Mouse (Mus musculus) liver, embryonic 14.5 days (tissue): ENCODE results near the gene Mical3. TPM values are rescaled to one million over a fixed set of nuclear protein-coding genes. Genes with fewer than 3 reads are reported as not detected.

Experiments
- ATAC-seq: fragments of 200-750 bp; cut with Nextera tagmentation; 2 replicates; pipeline ENCODE4 v1.8.0; 2017; ENCODE audit warnings: moderate number of reproducible peaks, mild to moderate bottlenecking, moderate library complexity; ENCODE audit not compliant: insufficient read depth
- DNase-seq, 3 experiments: peaks; one replicate each; pipeline ENCODE4 v3.0.0-alpha.2; 2012 to 2013; ENCODE audit warnings: low read depth in 3 of 3, low spot score in 3 of 3
- H3K27ac ChIP-seq: fragments of 300-500 bp; sonication (generic); 2 replicates; pipeline ENCODE4 v1.5.1; 2014; ENCODE audit warnings: moderate library complexity, mild to moderate bottlenecking, control low read depth, inconsistent platforms
- H3K27me3 ChIP-seq: fragments of 300-500 bp; sonication (generic); 2 replicates; pipeline ENCODE4 v1.6.1; 2014; ENCODE audit warnings: mild to moderate bottlenecking, low read length, moderate library complexity; ENCODE audit not compliant: control insufficient read depth, insufficient read depth
- H3K36me3 ChIP-seq: fragments of 300-500 bp; sonication (generic); replicated peaks from 2 replicates; pipeline ENCODE4 v1.6.1; 2014; ENCODE audit warnings: low read depth; ENCODE audit not compliant: control insufficient read depth, insufficient read depth
- H3K4me1 ChIP-seq, 2 experiments: fragments of 200-500 bp in 1 of 2; fragments of 300-500 bp in 1 of 2; sonication (generic) in 1 of 2; replicated peaks; 2 replicates each; pipeline ENCODE4 v1.6.1; 2012 to 2014; ENCODE audit warnings: antibody characterized with exemption in 1 of 2, inconsistent platforms in 1 of 2, low read length in 1 of 2; ENCODE audit not compliant: control insufficient read depth in 2 of 2, insufficient read depth in 2 of 2
- H3K4me2 ChIP-seq: fragments of 300-500 bp; sonication (generic); 2 replicates; pipeline ENCODE4 v1.6.1; 2014; ENCODE audit warnings: low read depth, mild to moderate bottlenecking, control low read depth, moderate library complexity
- H3K4me3 ChIP-seq, 2 experiments: fragments of 200-500 bp in 1 of 2; fragments of 300-500 bp in 1 of 2; sonication (generic) in 1 of 2; 2 replicates each; pipeline ENCODE4 v1.5.1; 2012 to 2014; ENCODE audit warnings: low read depth in 2 of 2, low read length in 2 of 2, mild to moderate bottlenecking in 2 of 2, control low read depth in 1 of 2, inconsistent platforms in 1 of 2, moderate library complexity in 1 of 2; ENCODE audit not compliant: insufficient read depth in 1 of 2
- H3K9ac ChIP-seq: fragments of 300-500 bp; sonication (generic); replicated peaks from 2 replicates; pipeline ENCODE4 v1.6.1; 2014; ENCODE audit warnings: mild to moderate bottlenecking, control low read depth, moderate library complexity
- H3K9me3 ChIP-seq: fragments of 300-500 bp; sonication (generic); 2 replicates; pipeline ENCODE4 v1.6.1; 2016; ENCODE audit warnings: low read length, mixed read lengths; ENCODE audit not compliant: control insufficient read depth
- CTCF ChIP-seq: IDR thresholded peaks from 2 replicates; pipeline ENCODE4 v1.5.1; 2016; ENCODE audit warnings: antibody characterized with exemption, low read depth, control low read depth
- EP300 ChIP-seq: IDR thresholded peaks from 2 replicates; pipeline ENCODE4 v1.6.1; 2016; ENCODE audit warnings: antibody characterized with exemption, low read depth
- WGBS: fragments of 180-500 bp; shearing (Covaris S2); extraction: QIAGEN DNeasy Blood & Tissue Kit; methylation state at CpG from one replicate; pipeline ENCODE4 v1.1.7; 2014; ENCODE audit not compliant: insufficient replicate concordance; 5-methylcytosine and 5-hydroxymethylcytosine counted together
- polyA plus RNA-seq, 2 experiments: library from polyadenylated mRNA; depleted of rRNA in 1 of 2; stranded (reverse) in 1 of 2; unstranded in 1 of 2; fragments of >200 nt; fragmentation: Nextera tagmentation in 1 of 2; extraction: Ambion mirVana in 1 of 2; gene quantifications; 2 replicates each; pipeline versions ENCODE4 v1.2.1 to v1.2.3; 2012 to 2014

Mical3 gene
- polyA plus RNA-seq, 2 experiments: 8.1 to 9.4 TPM

- Histone ChIP-seq H3K27ac (no peak overlapping the region), H3K27me3 (no peaks in the 10 kb centered on the region), H3K36me3 (peaks cover 4% of the 10 kb centered on the region; the same call in 1 of the 2 replicates), H3K4me3 (no peak overlapping the region), H3K9me3 (no peaks in the 10 kb centered on the region), H3K4me2 (no peak overlapping the region), H3K4me1 (peaks cover 23 to 26% of the 10 kb centered on the region in 2 experiments), H3K9ac (no peak overlapping the region)
- TF ChIP-seq EP300: no peak
- no peak for TF ChIP-seq CTCF
- ATAC-seq (no peak), DNase-seq (no peak)
- 87% methylated on average over 9 of the region's 9 CpGs for WGBS
Observed at GRCm38 (mm10) chr6:120960338-120961030, 170.3 kb downstream of the Mical3 start.

- DNase-seq: peak in 1 of 3 experiments; percentile 37
Observed at GRCm38 (mm10) chr6:120957331-120957730, 173.5 kb downstream of the Mical3 start.

GRCm38 (mm10) chr6:120956259-120957161 lies 174.3 kb downstream of the Mical3 start:
- Histone ChIP-seq H3K4me1 (peaks cover 27 to 35% of the 10 kb centered on the region in 2 experiments), H3K36me3 (peaks cover 7% of the 10 kb centered on the region), H3K27ac (peak overlapping the region; percentile 88), H3K27me3 (no peaks in the 10 kb centered on the region), H3K4me2 (peak overlapping the region; percentile 34), H3K4me3 (no peak overlapping the region), H3K9ac (peak overlapping the region; percentile 43), H3K9me3 (no peaks in the 10 kb centered on the region)
- TF ChIP-seq EP300 (peak; percentile 98), CTCF (no peak)
- DNase-seq (peak; percentile 82 to 84 (median 83)), ATAC-seq (peak; percentile 97)
- 20% methylated on average over 11 of the region's 11 CpGs for WGBS

More at GRCm38 (mm10) chr6:120957331-120957730, 173.5 kb downstream of the Mical3 start:
- Histone ChIP-seq H3K9me3 (no peaks in the 10 kb centered on the region), H3K27me3 (no peaks in the 10 kb centered on the region), H3K27ac (peak overlapping the region; percentile 78), H3K4me2 (peak overlapping the region; percentile 34; the same call in 1 of the 2 replicates), H3K36me3 (peaks cover 8% of the 10 kb centered on the region), H3K4me3 (no peak overlapping the region), H3K9ac (peak overlapping the region; percentile 14; the same call in 1 of the 2 replicates), H3K4me1 (peaks cover 27 to 35% of the 10 kb centered on the region in 2 experiments)
- TF ChIP-seq CTCF (no peak), EP300 (no peak)
- 30% methylated on average over 4 of the region's 4 CpGs for WGBS
- ATAC-seq: peak; percentile 44; the same call in 1 of the 2 replicates

- no peak for ATAC-seq
- H3K36me3 ChIP-seq: peaks cover 7% of the 10 kb centered on the region
- WGBS: 27% methylated on average over 3 of the region's 3 CpGs
- no peak overlapping the region for H3K4me3 ChIP-seq
- H3K9ac ChIP-seq: no peak overlapping the region; the same call in 1 of the 2 replicates
- DNase-seq: peak in 1 of 3 experiments; percentile 30
- no peaks in the 10 kb centered on the region for H3K9me3 ChIP-seq
- TF ChIP-seq EP300 (no peak), CTCF (no peak)
- peaks cover 27 to 35% of the 10 kb centered on the region in 2 experiments for H3K4me1 ChIP-seq
- H3K4me2 ChIP-seq: no peak overlapping the region
- peak overlapping the region; percentile 88 for H3K27ac ChIP-seq
- no peaks in the 10 kb centered on the region for H3K27me3 ChIP-seq
Observed at GRCm38 (mm10) chr6:120955215-120955614, 175.6 kb downstream of the Mical3 start.

GRCm38 (mm10) chr6:120954241-120954640 lies 176.6 kb downstream of the Mical3 start:
- Histone ChIP-seq H3K4me1 (peaks cover 27 to 35% of the 10 kb centered on the region in 2 experiments), H3K9ac (no peak overlapping the region), H3K4me2 (no peak overlapping the region), H3K4me3 (no peak overlapping the region), H3K27ac (no peak overlapping the region), H3K36me3 (peaks cover 12% of the 10 kb centered on the region), H3K27me3 (no peaks in the 10 kb centered on the region), H3K9me3 (no peaks in the 10 kb centered on the region)
- no peak for ATAC-seq
- TF ChIP-seq EP300: no peak
- TF ChIP-seq CTCF: no peak
- 83% methylated on average over 8 of the region's 8 CpGs for WGBS
- DNase-seq: no peak
